Mouse (Mus musculus): ENCODE data around the gene Lsm2. TPM values are rescaled to one million over a fixed set of nuclear protein-coding genes. Genes with fewer than 3 reads are reported as not detected.
A peak's percentile ranks its signal among the peaks of the same experiment; 100 is the strongest.
"Not testable (repeated sequence)": the region's sequence is repeated elsewhere in the genome, so short reads cannot be mapped to it uniquely, and the experiment has no call there.

Gene Lsm2
- polyA plus RNA-seq, 1 experiment: 88.2 TPM

- peak; percentile 85 for DNase-seq
- peaks cover 37% of the 10 kb centered on the region for H3K4me1 ChIP-seq (ENCODE audit: control insufficient read depth, insufficient read depth, low read length)
- TF ChIP-seq POLR2A (IDR thresholded peaks at IDR 0.05; ENCODE audit: low read depth, low read length): no peak
- no peak for TF ChIP-seq CTCF (conservative IDR thresholded peaks at IDR 0.05; ENCODE audit: insufficient read depth, insufficient read length, low read depth, low read length)
- H3K36me3 ChIP-seq (ENCODE audit: control insufficient read depth, insufficient read depth, low read length): no peaks in the 10 kb centered on the region
- H3K27ac ChIP-seq (ENCODE audit: insufficient read depth, low read depth, low read length): peak overlapping the region; percentile 65
- H3K27me3 ChIP-seq (replicated peaks; ENCODE audit: control insufficient read depth, insufficient read depth, low read length): no peaks in the 10 kb centered on the region
- 52% methylated on average over 4 of the region's 4 CpGs for WGBS
- no peak overlapping the region for H3K4me3 ChIP-seq (ENCODE audit: insufficient read depth, low read depth, low read length)
Measured at GRCm38 (mm10) chr17:34943128-34943815, 38.4 kb upstream of the Lsm2 start.

DNA sequence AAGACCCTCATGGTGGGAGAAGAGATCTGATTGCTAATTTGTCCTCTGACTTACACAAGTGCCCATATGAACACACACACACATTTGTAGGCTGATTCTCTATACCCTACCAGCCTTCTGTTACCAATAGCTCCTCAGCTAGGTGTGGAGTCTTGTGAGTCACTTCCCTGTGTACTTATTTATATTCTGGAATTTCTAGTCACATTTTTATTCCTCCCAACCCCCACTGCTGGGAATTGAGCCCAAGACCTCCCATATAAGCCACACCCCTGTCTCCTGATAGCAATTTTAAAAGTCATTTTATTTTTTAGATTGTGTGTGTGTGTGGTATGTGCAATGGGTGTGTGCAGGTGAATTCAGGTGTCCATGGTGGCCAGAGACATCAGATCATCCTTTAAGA is 37.3 kb upstream of the Lsm2 start:
- H3K27me3 ChIP-seq (replicated peaks; ENCODE audit: control insufficient read depth, insufficient read depth, low read length): no peaks in the 10 kb centered on the region
- no peaks in the 10 kb centered on the region for H3K36me3 ChIP-seq (ENCODE audit: control insufficient read depth, insufficient read depth, low read length)
- peak; percentile 78 for DNase-seq
- TF ChIP-seq POLR2A (IDR thresholded peaks at IDR 0.05; ENCODE audit: low read depth, low read length) (no peak), CTCF (conservative IDR thresholded peaks at IDR 0.05; ENCODE audit: insufficient read depth, insufficient read length, low read depth, low read length) (no peak)
- no peak overlapping the region for H3K4me3 ChIP-seq (ENCODE audit: insufficient read depth, low read depth, low read length)
- H3K27ac ChIP-seq (ENCODE audit: insufficient read depth, low read depth, low read length): peak overlapping the region; percentile 92
- peaks cover 32% of the 10 kb centered on the region for H3K4me1 ChIP-seq (ENCODE audit: control insufficient read depth, insufficient read depth, low read length)

DNA sequence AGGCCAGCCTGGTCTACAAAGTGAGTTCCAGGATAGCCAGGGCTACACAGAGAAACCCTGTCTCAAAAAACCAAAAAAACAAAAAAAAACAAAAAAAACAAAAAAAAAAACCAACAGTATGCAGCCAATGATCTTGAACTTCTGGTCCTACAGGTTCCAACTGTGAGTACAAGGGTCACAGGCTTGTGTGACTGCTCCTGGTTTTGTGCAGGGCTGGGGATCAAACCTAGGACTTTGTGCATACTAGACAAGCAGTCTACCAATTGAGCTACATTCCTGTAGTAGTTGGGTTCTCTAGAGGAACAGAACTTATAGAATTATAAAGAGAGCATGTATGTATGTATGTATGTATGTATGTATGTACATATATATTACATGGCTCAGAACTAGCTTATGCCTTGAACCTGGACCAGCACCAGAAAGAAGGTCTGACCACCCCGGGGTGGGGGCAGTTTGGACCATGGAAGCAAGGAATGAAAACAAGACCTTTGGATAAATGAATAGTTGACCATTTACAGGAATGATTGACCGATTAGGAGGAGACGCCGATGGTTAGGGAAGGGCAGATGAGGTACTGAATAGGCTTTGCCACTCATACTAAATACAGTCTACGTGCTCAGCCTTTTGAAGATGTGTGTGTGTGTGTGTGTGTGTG is 35.0 kb upstream of the Lsm2 start:
- DNase-seq: peak; percentile 88
- H3K4me1 ChIP-seq (ENCODE audit: control insufficient read depth, insufficient read depth, low read length): peaks cover 34% of the 10 kb centered on the region
- 41% methylated on average over 5 of the region's 5 CpGs for WGBS
- no peaks in the 10 kb centered on the region for H3K36me3 ChIP-seq (ENCODE audit: control insufficient read depth, insufficient read depth, low read length)
- H3K27ac ChIP-seq (ENCODE audit: insufficient read depth, low read depth, low read length): peak overlapping the region; percentile 90
- H3K4me3 ChIP-seq (ENCODE audit: insufficient read depth, low read depth, low read length): no peak overlapping the region
- no peak for TF ChIP-seq CTCF (conservative IDR thresholded peaks at IDR 0.05; ENCODE audit: insufficient read depth, insufficient read length, low read depth, low read length)
- TF ChIP-seq POLR2A (IDR thresholded peaks at IDR 0.05; ENCODE audit: low read depth, low read length): no peak
- H3K27me3 ChIP-seq (replicated peaks; ENCODE audit: control insufficient read depth, insufficient read depth, low read length): no peaks in the 10 kb centered on the region

DNA sequence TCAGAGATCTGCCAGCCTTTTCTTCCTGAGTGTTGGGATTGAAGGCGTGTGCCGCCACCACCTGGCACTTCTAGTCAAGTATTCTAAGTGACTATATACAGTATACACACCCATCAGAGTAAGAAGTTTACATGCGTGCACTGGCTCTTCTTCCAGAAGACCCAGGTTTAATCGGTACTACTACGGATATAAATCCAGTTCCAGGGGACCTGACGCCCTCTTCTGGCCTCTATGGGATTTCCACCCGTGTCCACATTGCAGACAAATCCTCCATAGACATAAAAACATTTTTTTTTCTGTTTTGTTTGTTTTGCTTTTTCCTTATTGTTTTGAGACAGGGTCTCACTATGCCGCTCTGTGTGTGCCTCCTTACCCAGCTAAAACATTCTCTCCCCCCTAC is 34.1 kb upstream of the Lsm2 start:
- WGBS: 18% methylated on average over 8 of the region's 8 CpGs

GRCm38 (mm10) chr17:34948721-34949552 is 32.7 kb upstream of the Lsm2 start:
- H3K36me3 ChIP-seq (ENCODE audit: control insufficient read depth, insufficient read depth, low read length); H3K27me3 ChIP-seq (replicated peaks; ENCODE audit: control insufficient read depth, insufficient read depth, low read length); DNase-seq; H3K4me3 ChIP-seq (ENCODE audit: insufficient read depth, low read depth, low read length): not testable (repeated sequence)
- Histone ChIP-seq H3K27ac (ENCODE audit: insufficient read depth, low read depth, low read length) (peak overlapping the region; percentile 75), H3K4me1 (ENCODE audit: control insufficient read depth, insufficient read depth, low read length) (peaks cover 27% of the 10 kb centered on the region)
- WGBS: 51% methylated on average over 9 of the region's 9 CpGs

More for the DNA sequence above, 34.1 kb upstream of the Lsm2 start:
- no peaks in the 10 kb centered on the region for H3K36me3 ChIP-seq (ENCODE audit: control insufficient read depth, insufficient read depth, low read length)
- peaks cover 32% of the 10 kb centered on the region for H3K4me1 ChIP-seq (ENCODE audit: control insufficient read depth, insufficient read depth, low read length)
- H3K27me3 ChIP-seq (replicated peaks; ENCODE audit: control insufficient read depth, insufficient read depth, low read length): no peaks in the 10 kb centered on the region
- H3K4me3 ChIP-seq (ENCODE audit: insufficient read depth, low read depth, low read length): no peak overlapping the region
- TF ChIP-seq POLR2A (IDR thresholded peaks at IDR 0.05; ENCODE audit: low read depth, low read length) (no peak), CTCF (conservative IDR thresholded peaks at IDR 0.05; ENCODE audit: insufficient read depth, insufficient read length, low read depth, low read length) (peak; percentile 66)
- H3K27ac ChIP-seq (ENCODE audit: insufficient read depth, low read depth, low read length): peak overlapping the region; percentile 71; the same call in 1 of the 2 replicates
- peak; percentile 75 for DNase-seq

DNA sequence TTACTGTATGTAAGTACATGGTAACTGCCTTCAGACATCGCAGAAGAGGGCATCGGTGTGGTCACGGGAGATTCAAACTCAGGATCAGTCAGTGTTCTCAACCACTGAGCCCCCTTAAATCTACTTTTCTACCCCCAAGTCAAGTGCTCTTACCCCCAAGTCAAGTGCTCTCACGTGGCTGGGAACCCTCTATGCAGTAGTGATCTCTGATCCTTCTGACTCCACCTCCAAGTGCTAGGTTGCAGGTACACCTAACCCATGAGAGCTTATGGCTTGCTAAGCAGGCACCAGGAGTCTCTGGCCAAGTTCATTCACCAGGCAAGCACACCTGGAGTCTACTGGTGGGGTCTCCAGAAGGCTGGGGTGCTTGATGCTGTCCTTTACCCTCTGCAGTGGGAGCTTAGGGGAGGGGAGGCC is 32.1 kb upstream of the Lsm2 start:
- whole genome bisulfite sequencing: 63% methylated on average over 4 of the region's 4 CpGs
- no peak for DNase-seq
- Histone ChIP-seq H3K36me3 (ENCODE audit: control insufficient read depth, insufficient read depth, low read length) (no peaks in the 10 kb centered on the region), H3K27ac (ENCODE audit: insufficient read depth, low read depth, low read length) (peak overlapping the region; percentile 29; the same call in 1 of the 2 replicates), H3K4me1 (ENCODE audit: control insufficient read depth, insufficient read depth, low read length) (peaks cover 25% of the 10 kb centered on the region), H3K4me3 (ENCODE audit: insufficient read depth, low read depth, low read length) (no peak overlapping the region), H3K27me3 (replicated peaks; ENCODE audit: control insufficient read depth, insufficient read depth, low read length) (no peaks in the 10 kb centered on the region)
- TF ChIP-seq CTCF (conservative IDR thresholded peaks at IDR 0.05; ENCODE audit: insufficient read depth, insufficient read length, low read depth, low read length): no peak
- no peak for TF ChIP-seq POLR2A (IDR thresholded peaks at IDR 0.05; ENCODE audit: low read depth, low read length)

All from kidney, adult 2 months (tissue).